Mouse (Mus musculus): ENCODE results near the gene Tmem183a.

Gene Tmem183a

GRCm38 (mm10) chr1:134361857-134362212, at the start of gene Tmem183a:
Tmem183a (minus strand) TSS chr1:134361979.
- in situ Hi-C loops (cut with MboI; ENCODE audit: low pct_unique_long_range_greater_than_20kb in 1 of 2, low sequenced_read_pairs in 2 of 2, unreplicated experiment in 1 of 2) = loop anchor here in 1 of 2 experiments (10.0 kb wide), 1 partner anchor 73 kb away; no protein-coding TSS in a partner anchor

- in situ Hi-C loops (cut with MboI; ENCODE audit: low pct_unique_long_range_greater_than_20kb in 1 of 2, low sequenced_read_pairs in 2 of 2, unreplicated experiment in 1 of 2) = no loop called here
Observed at GRCm38 (mm10) chr1:134408080-134408479, 46.3 kb upstream of the Tmem183a start.

- in situ Hi-C loops (cut with MboI; ENCODE audit: low pct_unique_long_range_greater_than_20kb in 1 of 2, low sequenced_read_pairs in 2 of 2, unreplicated experiment in 1 of 2) = no loop called here
Observed at GRCm38 (mm10) chr1:134406414-134406771, 44.6 kb upstream of the Tmem183a start.

- in situ Hi-C loops (cut with MboI; ENCODE audit: low pct_unique_long_range_greater_than_20kb in 1 of 2, low sequenced_read_pairs in 2 of 2, unreplicated experiment in 1 of 2) = no loop called here
Observed at GRCm38 (mm10) chr1:134405509-134406413, 44.0 kb upstream of the Tmem183a start, which contains the start of gene Cyb5r1. Cyb5r1 (plus strand) TSS chr1:134405559.

GRCm38 (mm10) chr1:134399735-134400134, 38.0 kb upstream of the Tmem183a start:
- in situ Hi-C loops (cut with MboI; ENCODE audit: low pct_unique_long_range_greater_than_20kb in 1 of 2, low sequenced_read_pairs in 2 of 2, unreplicated experiment in 1 of 2) = no loop called here

- in situ Hi-C loops (cut with MboI; ENCODE audit: low pct_unique_long_range_greater_than_20kb in 1 of 2, low sequenced_read_pairs in 2 of 2, unreplicated experiment in 1 of 2) = no loop called here
Observed at GRCm38 (mm10) chr1:134398210-134398609, 36.4 kb upstream of the Tmem183a start.

- in situ Hi-C loops (cut with MboI; ENCODE audit: low pct_unique_long_range_greater_than_20kb in 1 of 2, low sequenced_read_pairs in 2 of 2, unreplicated experiment in 1 of 2) = no loop called here
Observed at GRCm38 (mm10) chr1:134393827-134394226, 32.0 kb upstream of the Tmem183a start.

GRCm38 (mm10) chr1:134385666-134386065, 23.9 kb upstream of the Tmem183a start, which contains the start of gene 4933406M09Rik:
4933406M09Rik (plus strand) TSS chr1:134385940.
- in situ Hi-C loops (cut with MboI; ENCODE audit: low pct_unique_long_range_greater_than_20kb in 1 of 2, low sequenced_read_pairs in 2 of 2, unreplicated experiment in 1 of 2) = no loop called here

- in situ Hi-C loops (cut with MboI; ENCODE audit: low pct_unique_long_range_greater_than_20kb in 1 of 2, low sequenced_read_pairs in 2 of 2, unreplicated experiment in 1 of 2) = no loop called here
Observed at GRCm38 (mm10) chr1:134385176-134385575, 23.4 kb upstream of the Tmem183a start.

GRCm38 (mm10) chr1:134384581-134384980, 22.8 kb upstream of the Tmem183a start:
- in situ Hi-C loops (cut with MboI; ENCODE audit: low pct_unique_long_range_greater_than_20kb in 1 of 2, low sequenced_read_pairs in 2 of 2, unreplicated experiment in 1 of 2) = no loop called here

GRCm38 (mm10) chr1:134381795-134382625, 20.2 kb upstream of the Tmem183a start:
- in situ Hi-C loops (cut with MboI; ENCODE audit: low pct_unique_long_range_greater_than_20kb in 1 of 2, low sequenced_read_pairs in 2 of 2, unreplicated experiment in 1 of 2) = no loop called here

- in situ Hi-C loops (cut with MboI; ENCODE audit: low pct_unique_long_range_greater_than_20kb in 1 of 2, low sequenced_read_pairs in 2 of 2, unreplicated experiment in 1 of 2) = no loop called here
Observed at GRCm38 (mm10) chr1:134381051-134381450, 19.3 kb upstream of the Tmem183a start.

GRCm38 (mm10) chr1:134374124-134374523, 12.3 kb upstream of the Tmem183a start:
- in situ Hi-C loops (cut with MboI; ENCODE audit: low pct_unique_long_range_greater_than_20kb in 1 of 2, low sequenced_read_pairs in 2 of 2, unreplicated experiment in 1 of 2) = no loop called here

GRCm38 (mm10) chr1:134368777-134369337, 7.1 kb upstream of the Tmem183a start:
- in situ Hi-C loops (cut with MboI; ENCODE audit: low pct_unique_long_range_greater_than_20kb in 1 of 2, low sequenced_read_pairs in 2 of 2, unreplicated experiment in 1 of 2) = loop anchor here in 1 of 2 experiments (10.0 kb wide), 1 partner anchor 66 kb away; no protein-coding TSS in a partner anchor

GRCm38 (mm10) chr1:134365491-134365890, 3.7 kb upstream of the Tmem183a start:
- in situ Hi-C loops (cut with MboI; ENCODE audit: low pct_unique_long_range_greater_than_20kb in 1 of 2, low sequenced_read_pairs in 2 of 2, unreplicated experiment in 1 of 2) = loop anchor here in 1 of 2 experiments (10.0 kb wide), 1 partner anchor 69 kb away; no protein-coding TSS in a partner anchor

- in situ Hi-C loops (cut with MboI; ENCODE audit: low pct_unique_long_range_greater_than_20kb in 1 of 2, low sequenced_read_pairs in 2 of 2, unreplicated experiment in 1 of 2) = loop anchor here in 1 of 2 experiments (10.0 kb wide), 1 partner anchor 72 kb away; no protein-coding TSS in a partner anchor
Observed at GRCm38 (mm10) chr1:134363194-134363593, 1.4 kb upstream of the Tmem183a start.

- in situ Hi-C loops (cut with MboI; ENCODE audit: low pct_unique_long_range_greater_than_20kb in 1 of 2, low sequenced_read_pairs in 2 of 2, unreplicated experiment in 1 of 2) = loop anchor here in 1 of 2 experiments (10.0 kb wide), 1 partner anchor 73 kb away; no protein-coding TSS in a partner anchor
Observed at GRCm38 (mm10) chr1:134361195-134361856, 453 bp downstream of the Tmem183a start.

GRCm38 (mm10) chr1:134360656-134361055, 1.1 kb downstream of the Tmem183a start:
- in situ Hi-C loops (cut with MboI; ENCODE audit: low pct_unique_long_range_greater_than_20kb in 1 of 2, low sequenced_read_pairs in 2 of 2, unreplicated experiment in 1 of 2) = loop anchor here in 1 of 2 experiments (10.0 kb wide), 1 partner anchor 74 kb away; no protein-coding TSS in a partner anchor
